Mouse (Mus musculus) bone marrow, adult 2 months (tissue): ENCODE results near the gene Rala.

Experiments used
- CTCF ChIP-seq: fragments of 200-500 bp; IDR thresholded peaks from 2 replicates; pipeline ENCODE4 v1.5.1; 2011; ENCODE audit warnings: low read length, control low read depth; ENCODE audit not compliant: control insufficient read depth, insufficient read depth
- POLR2A ChIP-seq: fragments of 200-500 bp; IDR thresholded peaks from 2 replicates; pipeline ENCODE4 v1.6.1; 2011; ENCODE audit warnings: low read depth, mild to moderate bottlenecking, control low read depth, low read length, borderline replicate concordance; ENCODE audit not compliant: control insufficient read depth

DNA sequence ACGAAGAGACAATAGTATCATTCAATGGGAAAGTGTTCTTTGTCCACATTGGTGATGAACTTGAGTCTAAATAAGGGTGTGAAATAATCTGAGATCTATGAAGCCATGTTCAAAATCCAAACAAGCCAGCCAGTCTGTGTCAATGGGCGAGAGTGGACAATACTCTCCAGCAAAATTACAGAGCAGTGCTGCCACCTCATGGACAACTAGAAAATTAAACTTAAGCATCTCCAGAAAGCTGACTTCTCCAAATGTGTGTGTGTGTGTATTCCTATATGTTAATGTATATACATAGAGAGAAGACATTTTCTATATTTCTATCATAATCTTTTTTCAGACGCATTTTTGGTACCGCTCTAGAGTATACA is 105.6 kb downstream of the Rala start:
- TF ChIP-seq POLR2A (no peak), CTCF (peak; percentile 20; the same call in 1 of the 2 replicates)
